Mouse (Mus musculus): ENCODE data around the gene Isyna1. TPM values are rescaled to one million over a fixed set of nuclear protein-coding genes. Genes with fewer than 3 reads are reported as not detected.
A peak's percentile ranks its signal among the peaks of the same experiment; 100 is the strongest.
"Not testable (repeated sequence)": the region's sequence is repeated elsewhere in the genome, so short reads cannot be mapped to it uniquely, and the experiment has no call there.

Gene Isyna1
- total and polyA plus RNA-seq, 2 experiments from 2014 or later, result 140 to 176 TPM

DNA sequence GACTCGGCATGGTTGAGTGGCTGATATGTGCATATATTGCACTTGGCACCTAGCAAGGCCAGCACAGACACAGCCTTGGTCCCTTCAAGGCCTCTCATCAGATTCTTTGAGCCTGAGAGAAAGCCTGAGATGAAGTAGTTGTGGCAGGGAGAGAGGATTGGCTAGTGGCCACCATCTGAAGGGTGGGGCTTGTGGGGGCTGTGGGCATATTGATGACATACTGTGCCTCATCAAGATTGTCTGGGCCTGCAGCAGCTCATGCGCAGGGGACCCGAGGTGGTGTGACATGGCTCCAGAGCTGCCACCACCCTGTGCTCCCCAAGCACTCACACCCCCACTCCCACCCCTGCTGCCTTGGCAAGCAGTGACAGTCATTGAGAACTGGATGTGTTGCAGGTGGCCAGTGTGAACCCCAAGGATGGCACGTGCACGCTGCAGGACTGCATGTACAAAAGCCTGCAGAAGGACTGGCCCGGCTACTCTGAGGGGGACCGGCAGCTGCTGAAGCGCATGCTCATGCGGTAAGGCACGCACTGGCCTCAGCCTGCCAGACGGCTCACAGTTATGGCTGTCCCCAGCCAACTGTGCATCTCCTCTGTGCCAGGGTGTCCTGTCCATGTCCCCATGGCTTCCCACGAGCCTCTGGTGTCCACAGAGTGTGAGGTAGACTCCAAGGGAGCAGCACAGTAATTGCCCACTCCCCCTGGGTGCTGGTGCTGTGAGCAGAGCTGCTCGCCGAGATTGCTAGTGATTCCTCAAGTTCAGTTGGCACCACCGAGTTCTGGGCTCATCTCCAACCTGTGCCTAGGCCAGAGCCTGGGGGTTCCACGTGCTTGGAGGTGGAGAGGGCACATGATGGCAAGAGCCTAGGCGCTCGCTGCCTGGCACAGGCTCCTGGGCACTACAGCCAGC lies 10.4 kb upstream of the Isyna1 start:
- WGBS, result 90% methylated on average over 18 of the region's 18 CpGs
- Histone ChIP-seq H3K4me2 (ENCODE audit: low read depth, low read length, poor library complexity, severe bottlenecking) (no peak overlapping the region), H3K36me3 (ENCODE audit: insufficient read depth, low read length) (peaks cover 63% of the 10 kb centered on the region), H3K27me3 (ENCODE audit: insufficient read depth, low read length) (no peaks in the 10 kb centered on the region), H3K9me3 (ENCODE audit: low read length) (no peaks in the 10 kb centered on the region), H3K27ac (ENCODE audit: low read depth, low read length) (no peak overlapping the region), H3K9ac (replicated peaks; ENCODE audit: low read length, poor library complexity, severe bottlenecking) (no peak overlapping the region), H3K4me1 (ENCODE audit: insufficient read depth, low read length) (no peaks in the 10 kb centered on the region), H3K4me3 (ENCODE audit: low read depth, low read length) (no peak overlapping the region)
- TF ChIP-seq CTCF (IDR thresholded peaks at IDR 0.05), result no peak
- ATAC-seq (ENCODE audit: low FRiP score) (no peak; the same call in 1 of the 2 replicates), DNase-seq (ENCODE audit: low spot score) (peak; percentile 47)

DNA sequence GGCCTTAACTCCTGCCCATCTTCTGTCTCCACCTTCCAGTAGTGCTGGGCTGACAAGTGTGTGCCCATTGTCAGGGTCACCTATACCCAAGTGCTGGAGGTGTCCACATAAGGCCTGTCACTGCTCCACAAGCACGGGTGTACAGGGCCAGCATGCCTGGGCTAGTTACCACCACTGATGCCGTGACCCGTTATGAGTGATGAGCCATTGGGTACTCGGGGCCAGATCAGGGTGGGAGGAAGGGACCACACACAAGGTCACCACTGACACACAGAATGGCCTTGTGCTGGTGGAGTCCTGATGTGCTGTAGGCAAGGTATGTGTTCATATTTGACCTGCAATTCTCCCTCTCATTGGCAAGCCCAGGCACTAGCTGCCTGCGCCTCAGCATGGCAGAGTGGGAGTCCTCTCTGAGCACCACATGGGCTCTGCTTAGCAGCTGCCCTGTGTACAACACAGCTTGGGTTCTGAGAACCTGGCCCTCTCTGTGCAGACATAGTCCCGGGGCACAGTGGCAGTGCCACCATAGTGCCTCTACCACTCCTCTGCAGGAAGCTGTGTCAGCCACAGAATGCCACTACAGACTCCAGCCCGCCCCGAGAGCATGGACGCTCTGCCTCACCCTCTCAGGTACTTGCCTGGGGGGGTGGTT lies 9.4 kb upstream of the Isyna1 start:
- no peak for DNase-seq (ENCODE audit: low spot score)
- Histone ChIP-seq H3K4me1 (ENCODE audit: insufficient read depth, low read length) (no peaks in the 10 kb centered on the region), H3K4me2 (ENCODE audit: low read depth, low read length, poor library complexity, severe bottlenecking) (no peak overlapping the region), H3K9ac (replicated peaks; ENCODE audit: low read length, poor library complexity, severe bottlenecking) (no peak overlapping the region), H3K36me3 (ENCODE audit: insufficient read depth, low read length) (peaks cover 66% of the 10 kb centered on the region), H3K27me3 (ENCODE audit: insufficient read depth, low read length) (no peaks in the 10 kb centered on the region), H3K4me3 (ENCODE audit: low read depth, low read length) (no peak overlapping the region), H3K9me3 (ENCODE audit: low read length) (no peaks in the 10 kb centered on the region), H3K27ac (ENCODE audit: low read depth, low read length) (no peak overlapping the region)
- WGBS, result 89% methylated on average over 9 of the region's 9 CpGs
- no peak; the same call in 1 of the 2 replicates for ATAC-seq (ENCODE audit: low FRiP score)
- no peak for TF ChIP-seq CTCF (IDR thresholded peaks at IDR 0.05)

DNA sequence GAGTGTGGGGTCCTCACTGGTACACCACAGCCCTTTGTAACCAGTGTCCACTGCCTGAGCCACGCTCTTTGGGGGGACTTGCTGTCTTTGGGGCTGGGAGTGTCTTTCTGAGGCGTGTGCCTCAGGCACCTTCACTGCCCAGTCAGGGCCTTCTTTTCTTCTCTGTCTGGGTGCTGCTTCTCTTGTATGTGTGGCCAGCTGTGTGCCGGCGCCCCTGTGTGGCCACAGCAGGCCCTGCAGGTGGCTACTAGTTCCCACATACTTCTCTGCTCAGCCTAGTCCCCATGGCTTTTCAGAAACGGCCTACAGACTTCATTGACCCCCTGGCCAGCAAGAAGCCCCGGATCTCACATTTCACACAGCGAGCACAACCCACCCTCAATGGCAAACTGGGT lies 8.9 kb upstream of the Isyna1 start:
- no peaks in the 10 kb centered on the region for H3K27me3 ChIP-seq (ENCODE audit: insufficient read depth, low read length)
- H3K9ac ChIP-seq (replicated peaks; ENCODE audit: low read length, poor library complexity, severe bottlenecking), result no peak overlapping the region
- TF ChIP-seq CTCF (IDR thresholded peaks at IDR 0.05), result peak; percentile 78
- no peak overlapping the region for H3K4me3 ChIP-seq (ENCODE audit: low read depth, low read length)
- peak; percentile 69 for ATAC-seq (ENCODE audit: low FRiP score)
- peak; percentile 45 for DNase-seq (ENCODE audit: low spot score)
- no peaks in the 10 kb centered on the region for H3K4me1 ChIP-seq (ENCODE audit: insufficient read depth, low read length)
- no peak overlapping the region for H3K4me2 ChIP-seq (ENCODE audit: low read depth, low read length, poor library complexity, severe bottlenecking)
- no peaks in the 10 kb centered on the region for H3K9me3 ChIP-seq (ENCODE audit: low read length)
- H3K27ac ChIP-seq (ENCODE audit: low read depth, low read length), result no peak overlapping the region
- 44% methylated on average over 7 of the region's 7 CpGs for WGBS
- peaks cover 66% of the 10 kb centered on the region for H3K36me3 ChIP-seq (ENCODE audit: insufficient read depth, low read length)

DNA sequence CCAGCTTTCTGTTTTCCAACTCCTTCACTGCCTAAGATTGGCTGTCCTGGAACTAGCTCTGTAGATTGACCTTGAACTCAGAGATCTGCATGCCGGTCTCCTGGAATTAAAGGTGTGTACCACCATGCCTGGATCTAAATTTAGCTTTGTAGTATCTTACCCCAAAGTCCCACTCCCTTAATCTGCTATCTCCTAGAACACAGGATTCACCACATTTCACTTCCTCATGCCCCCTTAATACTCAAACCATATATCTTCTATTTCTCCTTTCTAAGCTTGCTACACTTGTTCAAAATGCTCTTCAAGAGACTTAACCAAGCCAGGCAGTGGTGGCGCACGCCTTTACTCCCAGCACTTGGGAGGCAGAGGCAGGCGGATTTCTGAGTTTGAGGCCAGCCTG lies 6.2 kb upstream of the Isyna1 start:
- H3K36me3 ChIP-seq (ENCODE audit: insufficient read depth, low read length), result peaks cover 52% of the 10 kb centered on the region
- 92% methylated on average over 4 of the region's 4 CpGs for WGBS
- H3K9me3 ChIP-seq (ENCODE audit: low read length); H3K4me2 ChIP-seq (ENCODE audit: low read depth, low read length, poor library complexity, severe bottlenecking); ATAC-seq (ENCODE audit: low FRiP score); H3K27me3 ChIP-seq (ENCODE audit: insufficient read depth, low read length); H3K27ac ChIP-seq (ENCODE audit: low read depth, low read length); DNase-seq (ENCODE audit: low spot score); H3K4me3 ChIP-seq (ENCODE audit: low read depth, low read length); H3K9ac ChIP-seq (replicated peaks; ENCODE audit: low read length, poor library complexity, severe bottlenecking); H3K4me1 ChIP-seq (ENCODE audit: insufficient read depth, low read length): not testable (repeated sequence)

DNA sequence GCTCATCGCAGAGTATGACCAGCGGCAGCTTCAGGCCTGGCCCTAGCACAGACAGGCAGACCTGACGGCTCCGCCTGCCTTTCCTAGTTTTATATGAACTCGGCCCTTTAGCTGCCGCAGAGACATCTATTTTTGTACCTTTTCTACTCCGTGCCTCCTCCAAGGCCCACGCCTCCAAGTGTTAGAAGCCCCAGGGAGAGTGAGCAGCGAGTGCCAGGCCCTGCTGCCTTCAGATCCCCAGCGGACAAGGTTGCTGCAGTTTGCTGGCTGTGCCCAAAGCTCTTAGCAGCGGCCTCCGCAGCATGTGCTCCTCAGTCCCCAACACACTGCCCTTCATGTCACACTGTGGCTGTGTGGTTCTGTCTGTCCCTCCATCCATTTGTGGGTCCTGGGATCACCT lies 2.6 kb upstream of the Isyna1 start:
- Histone ChIP-seq H3K9me3 (ENCODE audit: low read length) (no peaks in the 10 kb centered on the region), H3K4me3 (ENCODE audit: low read depth, low read length) (no peak overlapping the region), H3K27ac (ENCODE audit: low read depth, low read length) (no peak overlapping the region), H3K4me1 (ENCODE audit: insufficient read depth, low read length) (0 out of 2 replicates have a peak, but pooled peaks cover 3% of the 10 kb centered on the region), H3K27me3 (ENCODE audit: insufficient read depth, low read length) (no peaks in the 10 kb centered on the region), H3K36me3 (ENCODE audit: insufficient read depth, low read length) (peaks cover 29% of the 10 kb centered on the region), H3K9ac (replicated peaks; ENCODE audit: low read length, poor library complexity, severe bottlenecking) (no peak overlapping the region), H3K4me2 (ENCODE audit: low read depth, low read length, poor library complexity, severe bottlenecking) (no peak overlapping the region)
- no peak for TF ChIP-seq CTCF (IDR thresholded peaks at IDR 0.05)
- ATAC-seq (ENCODE audit: low FRiP score) (no peak), DNase-seq (ENCODE audit: low spot score) (no peak)
- 86% methylated on average over 12 of the region's 12 CpGs for WGBS

DNA sequence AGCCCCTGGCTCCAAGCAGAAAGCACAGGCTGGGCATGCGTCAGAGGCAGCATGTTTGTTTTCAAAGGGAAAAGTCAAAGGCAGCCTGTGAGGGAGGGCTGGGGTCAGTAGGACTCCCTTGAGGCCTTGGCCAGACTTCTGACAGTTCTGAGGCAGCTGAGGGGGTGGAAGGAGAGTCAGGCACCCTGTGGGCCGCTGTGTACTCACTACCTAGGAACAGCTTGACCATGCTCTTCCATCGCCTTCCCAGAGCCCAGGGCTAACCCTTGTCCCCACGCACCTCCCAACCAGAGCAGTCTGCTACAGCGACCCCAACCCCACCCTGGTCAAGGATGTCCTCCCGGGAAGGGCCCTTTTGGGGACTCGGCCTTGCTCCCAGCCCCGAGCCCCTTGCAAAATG lies 1.0 kb upstream of the Isyna1 start:
- H3K9me3 ChIP-seq (ENCODE audit: low read length), result no peaks in the 10 kb centered on the region
- no peak overlapping the region for H3K4me3 ChIP-seq (ENCODE audit: low read depth, low read length)
- 49% methylated on average over 8 of the region's 8 CpGs for WGBS
- peaks cover 36% of the 10 kb centered on the region for H3K36me3 ChIP-seq (ENCODE audit: insufficient read depth, low read length)
- H3K27me3 ChIP-seq (ENCODE audit: insufficient read depth, low read length), result no peaks in the 10 kb centered on the region
- peak overlapping the region; percentile 89; the same call in 1 of the 2 replicates for H3K4me2 ChIP-seq (ENCODE audit: low read depth, low read length, poor library complexity, severe bottlenecking)
- TF ChIP-seq CTCF (IDR thresholded peaks at IDR 0.05), result no peak
- H3K27ac ChIP-seq (ENCODE audit: low read depth, low read length), result no peak overlapping the region; the same call in 1 of the 2 replicates
- ATAC-seq (ENCODE audit: low FRiP score) (no peak), DNase-seq (ENCODE audit: low spot score) (no peak)
- H3K4me1 ChIP-seq (ENCODE audit: insufficient read depth, low read length), result 0 out of 2 replicates have a peak, but pooled peaks cover 11% of the 10 kb centered on the region
- no peak overlapping the region for H3K9ac ChIP-seq (replicated peaks; ENCODE audit: low read length, poor library complexity, severe bottlenecking)
